Mouse (Mus musculus): ENCODE measurements at regions not wholly inside any gene's neighbourhood (a gene's known extent, or its start where the extent isn't known, plus 50 kb on each side); places are given as distances from the start of the nearest gene placed in this dataset.

DNA sequence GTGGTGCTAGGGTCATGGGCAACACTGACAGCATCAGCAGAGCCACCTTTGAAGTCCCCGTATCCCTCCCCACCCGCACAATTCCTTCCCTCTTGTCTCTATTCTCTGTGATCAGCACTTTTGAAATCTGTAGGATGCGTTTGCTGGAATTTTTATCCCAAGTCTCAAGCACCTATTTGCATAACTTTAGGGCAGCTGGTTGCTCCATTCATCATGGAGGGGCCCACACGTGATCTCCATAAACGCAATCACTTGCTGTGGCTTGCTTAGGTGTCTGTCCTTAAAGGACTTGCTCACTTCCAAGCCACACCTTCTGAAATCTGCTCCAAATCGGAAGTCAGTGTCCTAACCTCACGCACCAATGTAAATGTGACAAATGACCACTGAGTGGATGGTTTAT, 80.7 kb upstream of the Mgme1 start:
- 91% methylated on average over 7 of the region's 7 CpGs for WGBS
- no peak for TF ChIP-seq POLR2A (IDR thresholded peaks at IDR 0.05; ENCODE audit: low read depth, low read length)
- TF ChIP-seq CTCF (IDR thresholded peaks at IDR 0.05; ENCODE audit: extremely low read depth, insufficient read length, insufficient replicate concordance, low read depth, low read length), result no peak
- no peak overlapping the region for H3K27ac ChIP-seq (ENCODE audit: insufficient read depth, low read depth, low read length)
- H3K4me1 ChIP-seq (ENCODE audit: control insufficient read depth, insufficient read depth, insufficient read length, low read length), result peaks cover 38% of the 10 kb centered on the region
- no peaks in the 10 kb centered on the region for H3K27me3 ChIP-seq (ENCODE audit: control insufficient read depth, insufficient read depth, low read length)
- no peak overlapping the region for H3K4me3 ChIP-seq (ENCODE audit: low read depth, low read length)
- no peaks in the 10 kb centered on the region for H3K36me3 ChIP-seq (ENCODE audit: control insufficient read depth, insufficient read depth, low read length)

GRCm38 (mm10) chr2:144191018-144191417, 79.4 kb upstream of the Mgme1 start:
- Histone ChIP-seq H3K27ac (ENCODE audit: insufficient read depth, low read depth, low read length) (no peak overlapping the region), H3K4me1 (ENCODE audit: control insufficient read depth, insufficient read depth, insufficient read length, low read length) (peaks cover 41% of the 10 kb centered on the region), H3K27me3 (ENCODE audit: control insufficient read depth, insufficient read depth, low read length) (no peaks in the 10 kb centered on the region), H3K4me3 (ENCODE audit: low read depth, low read length) (no peak overlapping the region), H3K36me3 (ENCODE audit: control insufficient read depth, insufficient read depth, low read length) (no peaks in the 10 kb centered on the region)
- 76% methylated on average over 9 of the region's 9 CpGs for WGBS
- TF ChIP-seq CTCF (IDR thresholded peaks at IDR 0.05; ENCODE audit: extremely low read depth, insufficient read length, insufficient replicate concordance, low read depth, low read length) (no peak), POLR2A (IDR thresholded peaks at IDR 0.05; ENCODE audit: low read depth, low read length) (no peak)

- Histone ChIP-seq H3K4me1 (ENCODE audit: control insufficient read depth, insufficient read depth, insufficient read length, low read length) (peaks cover 41% of the 10 kb centered on the region), H3K27me3 (ENCODE audit: control insufficient read depth, insufficient read depth, low read length) (no peaks in the 10 kb centered on the region), H3K36me3 (ENCODE audit: control insufficient read depth, insufficient read depth, low read length) (no peaks in the 10 kb centered on the region), H3K27ac (ENCODE audit: insufficient read depth, low read depth, low read length) (no peak overlapping the region), H3K4me3 (ENCODE audit: low read depth, low read length) (no peak overlapping the region)
- TF ChIP-seq POLR2A (IDR thresholded peaks at IDR 0.05; ENCODE audit: low read depth, low read length) (no peak), CTCF (IDR thresholded peaks at IDR 0.05; ENCODE audit: extremely low read depth, insufficient read length, insufficient replicate concordance, low read depth, low read length) (no peak)
- 89% methylated on average over 4 of the region's 4 CpGs for WGBS
These were observed 78.8 kb upstream of the Mgme1 start for GRCm38 (mm10) chr2:144191707-144192106.

DNA sequence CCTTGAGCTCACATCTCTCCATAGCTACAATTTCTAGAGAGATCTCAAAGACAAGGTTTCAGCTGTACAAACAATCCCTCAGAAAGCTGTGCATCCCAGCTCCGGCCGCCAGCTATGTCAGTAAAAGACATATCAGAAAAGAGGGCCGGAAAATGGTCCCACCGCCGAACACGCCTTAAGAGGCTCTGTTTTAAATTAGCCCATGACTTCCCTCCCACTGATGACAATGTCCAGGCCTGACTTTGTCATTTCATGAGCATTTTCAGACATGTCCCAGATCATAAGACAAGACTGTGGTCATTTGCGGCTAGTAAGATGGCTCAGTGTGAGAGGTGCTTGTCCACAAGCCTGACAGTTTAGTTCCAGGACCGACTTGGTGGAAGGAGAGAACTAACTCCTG, 78.0 kb upstream of the Mgme1 start:
- no peaks in the 10 kb centered on the region for H3K27me3 ChIP-seq (ENCODE audit: control insufficient read depth, insufficient read depth, low read length)
- TF ChIP-seq POLR2A (IDR thresholded peaks at IDR 0.05; ENCODE audit: low read depth, low read length) (no peak), CTCF (IDR thresholded peaks at IDR 0.05; ENCODE audit: extremely low read depth, insufficient read length, insufficient replicate concordance, low read depth, low read length) (no peak)
- no peaks in the 10 kb centered on the region for H3K36me3 ChIP-seq (ENCODE audit: control insufficient read depth, insufficient read depth, low read length)
- no peak overlapping the region for H3K27ac ChIP-seq (ENCODE audit: insufficient read depth, low read depth, low read length)
- peaks cover 40% of the 10 kb centered on the region for H3K4me1 ChIP-seq (ENCODE audit: control insufficient read depth, insufficient read depth, insufficient read length, low read length)
- WGBS, result 88% methylated on average over 8 of the region's 8 CpGs
- H3K4me3 ChIP-seq (ENCODE audit: low read depth, low read length), result no peak overlapping the region

DNA sequence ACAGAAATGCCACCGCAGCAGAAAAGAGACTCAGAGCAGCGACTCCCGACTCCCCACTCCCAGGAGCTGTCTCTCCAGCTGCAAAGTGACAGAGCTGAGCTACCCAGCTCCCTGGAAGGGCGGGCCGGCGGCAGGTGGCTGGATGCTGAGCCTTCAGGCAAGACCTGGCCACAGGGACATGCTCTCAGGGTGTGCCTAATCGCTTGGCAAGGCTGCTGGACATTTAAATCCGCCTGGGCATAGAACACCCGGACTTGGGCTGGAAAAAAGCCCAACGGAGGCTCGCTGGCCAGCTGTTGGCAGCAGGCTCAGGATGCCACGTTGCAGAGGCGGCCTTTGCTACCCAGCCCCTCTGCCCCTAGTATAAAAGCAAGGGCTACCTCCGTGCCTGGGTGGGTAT, 74.6 kb upstream of the Mgme1 start:
- Histone ChIP-seq H3K4me3 (ENCODE audit: low read depth, low read length) (no peak overlapping the region), H3K36me3 (ENCODE audit: control insufficient read depth, insufficient read depth, low read length) (no peaks in the 10 kb centered on the region), H3K27me3 (ENCODE audit: control insufficient read depth, insufficient read depth, low read length) (no peaks in the 10 kb centered on the region), H3K4me1 (ENCODE audit: control insufficient read depth, insufficient read depth, insufficient read length, low read length) (peaks cover 33% of the 10 kb centered on the region), H3K27ac (ENCODE audit: insufficient read depth, low read depth, low read length) (peak overlapping the region; percentile 31)
- TF ChIP-seq POLR2A (IDR thresholded peaks at IDR 0.05; ENCODE audit: low read depth, low read length), result no peak
- no peak for TF ChIP-seq CTCF (IDR thresholded peaks at IDR 0.05; ENCODE audit: extremely low read depth, insufficient read length, insufficient replicate concordance, low read depth, low read length)
- WGBS, result 22% methylated on average over 14 of the region's 14 CpGs

DNA sequence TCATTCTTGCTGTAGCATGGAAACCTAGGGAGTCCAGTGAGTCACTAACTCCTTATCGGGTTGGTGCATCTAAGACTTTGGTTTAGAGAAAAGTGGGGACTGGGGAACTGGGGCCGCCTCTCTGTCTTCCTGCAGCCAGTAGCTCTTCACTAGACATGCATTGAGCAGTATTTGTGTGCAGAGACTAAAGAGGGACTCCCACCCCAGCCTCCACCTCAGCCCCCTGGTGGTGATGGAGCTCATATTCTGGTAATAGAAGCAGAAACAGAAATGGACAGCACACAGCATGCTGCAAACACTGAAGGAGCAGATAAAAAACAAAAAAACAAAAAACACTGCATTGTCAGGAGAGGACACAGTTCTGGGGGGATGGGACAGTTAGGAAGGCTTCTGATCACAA, 73.3 kb upstream of the Mgme1 start:
- peaks cover 29% of the 10 kb centered on the region for H3K4me1 ChIP-seq (ENCODE audit: control insufficient read depth, insufficient read depth, insufficient read length, low read length)
- no peak overlapping the region; the same call in 1 of the 2 replicates for H3K27ac ChIP-seq (ENCODE audit: insufficient read depth, low read depth, low read length)
- 76% methylated on average over 2 of the region's 2 CpGs for WGBS
- H3K36me3 ChIP-seq (ENCODE audit: control insufficient read depth, insufficient read depth, low read length), result no peaks in the 10 kb centered on the region
- H3K4me3 ChIP-seq (ENCODE audit: low read depth, low read length), result no peak overlapping the region
- TF ChIP-seq CTCF (IDR thresholded peaks at IDR 0.05; ENCODE audit: extremely low read depth, insufficient read length, insufficient replicate concordance, low read depth, low read length), result peak; percentile 52; the same call in 1 of the 2 replicates
- no peak for TF ChIP-seq POLR2A (IDR thresholded peaks at IDR 0.05; ENCODE audit: low read depth, low read length)
- H3K27me3 ChIP-seq (ENCODE audit: control insufficient read depth, insufficient read depth, low read length), result no peaks in the 10 kb centered on the region

DNA sequence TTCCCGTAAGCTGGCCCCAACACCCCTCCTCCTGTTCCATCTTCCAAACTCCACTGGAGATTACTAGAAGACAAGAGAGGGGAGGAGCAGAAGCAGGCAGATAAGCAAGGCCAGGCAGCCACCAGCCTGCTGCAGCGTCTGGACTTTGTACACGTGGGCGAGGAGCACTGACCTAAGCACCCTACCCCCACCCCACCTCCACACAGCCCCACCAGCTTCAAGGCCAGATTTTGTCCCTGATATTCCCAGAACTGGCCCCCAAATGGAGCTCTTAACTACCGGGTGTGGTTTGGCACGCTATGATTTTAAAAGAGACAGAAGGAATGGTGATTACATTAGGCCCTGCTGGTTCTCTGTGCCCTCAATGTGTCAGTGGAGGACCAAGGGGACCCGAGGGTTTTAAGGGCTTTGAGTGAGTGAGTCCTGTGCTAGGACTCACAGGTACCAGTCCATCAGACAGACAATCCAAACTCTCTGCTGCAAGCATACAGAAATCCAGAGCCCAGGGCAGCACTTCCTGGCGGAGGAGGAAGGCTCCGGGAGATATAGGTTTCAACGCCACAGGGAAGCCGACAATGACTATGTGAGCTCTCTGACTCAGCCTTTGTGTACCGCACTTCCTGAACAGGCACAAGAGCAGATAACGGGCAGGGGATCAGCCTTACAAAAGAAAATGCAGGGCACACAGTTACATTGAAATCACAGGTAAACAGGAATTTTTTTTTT, 72.0 kb upstream of the Mgme1 start:
- H3K27ac ChIP-seq (ENCODE audit: insufficient read depth, low read depth, low read length), result peak overlapping the region; percentile 98

More for the DNA sequence above, 72.0 kb upstream of the Mgme1 start:
- peaks cover 28% of the 10 kb centered on the region for H3K4me1 ChIP-seq (ENCODE audit: control insufficient read depth, insufficient read depth, insufficient read length, low read length)
- no peaks in the 10 kb centered on the region for H3K36me3 ChIP-seq (ENCODE audit: control insufficient read depth, insufficient read depth, low read length)
- WGBS, result 11% methylated on average over 13 of the region's 13 CpGs
- peak overlapping the region; percentile 13; the same call in 1 of the 2 replicates for H3K4me3 ChIP-seq (ENCODE audit: low read depth, low read length)
- no peaks in the 10 kb centered on the region for H3K27me3 ChIP-seq (ENCODE audit: control insufficient read depth, insufficient read depth, low read length)
- TF ChIP-seq CTCF (IDR thresholded peaks at IDR 0.05; ENCODE audit: extremely low read depth, insufficient read length, insufficient replicate concordance, low read depth, low read length), result 0 out of 2 replicates have a peak, but pooled peaks have one; percentile 2
- TF ChIP-seq POLR2A (IDR thresholded peaks at IDR 0.05; ENCODE audit: low read depth, low read length), result no peak

All from small intestine, adult 2 months (tissue).